Mouse (Mus musculus): Measurements from ENCODE around the gene BC005561. TPM values are rescaled to one million over a fixed set of nuclear protein-coding genes. Genes with fewer than 3 reads are reported as not detected.
A peak's percentile ranks its signal among the peaks of the same experiment; 100 is the strongest.
"Not testable (repeated sequence)": the region's sequence is repeated elsewhere in the genome, so short reads cannot be mapped to it uniquely, and the experiment has no call there.

Gene BC005561
- total RNA-seq, 2 experiments from 2014 or later, result 13.8 to 15.3 TPM

GRCm38 (mm10) chr5:104568079-104568478 is 59.9 kb downstream of the BC005561 start:
- intact Hi-C loops (cut with DNase I); DNase-seq (ENCODE audit: low spot score in 2 of 2): not testable (repeated sequence)

GRCm38 (mm10) chr5:104570766-104571165 is 62.6 kb downstream of the BC005561 start:
- DNase-seq (ENCODE audit: low spot score in 2 of 2), result peak; percentile 15 to 32
- intact Hi-C loops (cut with DNase I), result no loop called here

GRCm38 (mm10) chr5:104571282-104571921 is 63.2 kb downstream of the BC005561 start:
- intact Hi-C loops (cut with DNase I), result not testable (repeated sequence)

More at GRCm38 (mm10) chr5:104571282-104571921, 63.2 kb downstream of the BC005561 start:
- peak; percentile 95 to 97 for DNase-seq (ENCODE audit: low spot score in 2 of 2)

Other genes starting within 250 kb of the BC005561 start
- gene Ibsp, start 209.2 kb upstream of the BC005561 start, total RNA-seq (2021), result under 1 TPM; 0.16 to 0.21 TPM
- not detected for gene Mepe, start 183.0 kb upstream of the BC005561 start, total RNA-seq (2021)
- 10 to 100 TPM in 1 of 2 experiments, 1 to 10 TPM in 1; 9.5 to 10.7 TPM for gene Spp1, start 73.2 kb upstream of the BC005561 start, total RNA-seq (2021)
- gene Pkd2, start 48.9 kb upstream of the BC005561 start, total RNA-seq (2021), result 10 to 100 TPM; 22.4 to 24.8 TPM